Mouse (Mus musculus) c-Kit-positive CD71-negative TER-119-negative erythroid progenitor cells, embryonic 14.5 days (primary cell): ENCODE measurements around the gene Nifk.

ENCODE experiments used
- DNase-seq: peaks from one replicate; pipeline ENCODE4 v3.0.0-alpha.2; 2013; ENCODE audit warnings: low read depth

Nifk gene

GRCm38 (mm10) chr1:118321661-118322201 is at the start of gene Nifk:
Nifk (plus strand) TSS chr1:118321839.
- peak; percentile 97 for DNase-seq

DNA sequence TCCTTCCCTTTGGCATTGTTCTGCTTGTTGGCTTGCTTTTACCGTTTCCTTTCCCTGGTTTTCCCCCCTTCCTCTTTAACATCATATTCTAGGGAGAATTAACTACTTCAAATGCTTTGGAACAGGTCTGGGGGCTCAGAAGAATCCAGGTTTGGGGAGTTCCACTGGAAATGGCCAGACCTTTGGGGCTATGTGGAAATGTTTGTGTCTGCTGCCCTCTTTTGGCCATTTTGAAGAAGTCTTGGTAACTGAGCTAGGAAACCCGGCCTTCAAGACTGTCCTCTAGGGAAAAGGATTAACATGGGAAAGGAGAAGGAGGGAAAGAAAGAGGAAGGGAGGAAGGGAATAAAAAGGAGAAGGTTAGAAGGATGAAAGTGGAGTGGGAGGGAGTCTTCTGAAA is 46.5 kb upstream of the Nifk start:
- DNase-seq: peak; percentile 6

DNA sequence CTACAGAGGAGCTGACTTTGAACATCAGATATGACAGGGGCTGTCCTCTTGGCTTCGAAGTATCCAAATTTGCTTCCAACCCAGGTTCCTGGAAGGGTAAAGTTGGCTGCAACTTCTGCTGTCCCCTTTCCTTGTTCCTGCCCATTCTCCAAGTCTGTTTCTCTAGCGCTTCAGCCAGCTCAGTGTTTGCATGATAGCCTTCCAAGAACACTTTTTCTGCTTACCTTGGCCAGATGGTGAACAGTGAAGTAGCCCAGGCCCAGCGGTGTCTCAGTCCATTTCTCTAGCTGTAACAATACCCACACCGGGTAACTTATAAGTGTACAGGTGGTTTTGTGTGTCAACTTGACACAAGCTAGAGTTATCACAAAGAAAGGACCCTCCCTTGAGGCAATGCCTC is 29.3 kb upstream of the Nifk start:
- no peak for DNase-seq

- DNase-seq: no peak
These were observed 27.4 kb upstream of the Nifk start for GRCm38 (mm10) chr1:118294192-118294591.

GRCm38 (mm10) chr1:118294826-118295225 is 26.8 kb upstream of the Nifk start:
- no peak for DNase-seq

DNA sequence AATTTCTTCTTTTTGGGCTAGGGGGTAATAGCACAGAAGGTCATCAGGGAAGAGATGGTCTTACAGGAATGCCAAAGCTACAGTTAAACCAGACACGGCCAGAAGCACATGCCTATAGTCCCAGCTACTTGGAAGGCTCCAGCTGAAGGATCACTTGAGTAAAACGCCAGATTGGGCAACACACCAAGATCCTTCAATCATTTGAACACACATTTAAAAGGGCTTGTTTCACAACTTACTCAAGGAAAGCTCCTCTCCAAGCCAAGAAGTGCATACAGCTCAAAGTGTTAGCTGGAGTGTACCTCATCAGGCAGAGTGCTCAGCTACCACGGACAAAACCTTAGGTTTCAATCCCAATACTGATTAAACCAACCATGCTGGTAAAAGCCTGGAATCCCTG is 25.0 kb upstream of the Nifk start:
- DNase-seq: no peak

DNA sequence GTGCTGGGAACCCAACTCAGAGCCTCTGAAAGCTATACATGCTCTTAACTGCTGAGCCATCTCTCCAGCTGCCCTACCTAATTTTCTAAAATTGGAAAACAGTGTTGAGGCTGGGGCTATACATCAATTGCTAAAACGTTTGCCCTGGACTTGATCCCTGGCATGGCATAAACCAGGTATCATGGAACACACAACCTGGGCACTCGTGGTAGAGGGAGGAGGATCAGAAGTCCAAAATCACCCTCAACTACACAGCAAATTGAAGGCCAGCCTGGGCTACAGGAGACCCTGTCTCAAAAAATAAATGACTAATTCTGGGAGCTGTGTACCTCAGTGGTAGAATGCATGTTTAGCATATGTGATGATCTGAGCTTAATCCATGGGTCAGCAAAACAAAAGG is 23.9 kb upstream of the Nifk start:
- no peak for DNase-seq

DNA sequence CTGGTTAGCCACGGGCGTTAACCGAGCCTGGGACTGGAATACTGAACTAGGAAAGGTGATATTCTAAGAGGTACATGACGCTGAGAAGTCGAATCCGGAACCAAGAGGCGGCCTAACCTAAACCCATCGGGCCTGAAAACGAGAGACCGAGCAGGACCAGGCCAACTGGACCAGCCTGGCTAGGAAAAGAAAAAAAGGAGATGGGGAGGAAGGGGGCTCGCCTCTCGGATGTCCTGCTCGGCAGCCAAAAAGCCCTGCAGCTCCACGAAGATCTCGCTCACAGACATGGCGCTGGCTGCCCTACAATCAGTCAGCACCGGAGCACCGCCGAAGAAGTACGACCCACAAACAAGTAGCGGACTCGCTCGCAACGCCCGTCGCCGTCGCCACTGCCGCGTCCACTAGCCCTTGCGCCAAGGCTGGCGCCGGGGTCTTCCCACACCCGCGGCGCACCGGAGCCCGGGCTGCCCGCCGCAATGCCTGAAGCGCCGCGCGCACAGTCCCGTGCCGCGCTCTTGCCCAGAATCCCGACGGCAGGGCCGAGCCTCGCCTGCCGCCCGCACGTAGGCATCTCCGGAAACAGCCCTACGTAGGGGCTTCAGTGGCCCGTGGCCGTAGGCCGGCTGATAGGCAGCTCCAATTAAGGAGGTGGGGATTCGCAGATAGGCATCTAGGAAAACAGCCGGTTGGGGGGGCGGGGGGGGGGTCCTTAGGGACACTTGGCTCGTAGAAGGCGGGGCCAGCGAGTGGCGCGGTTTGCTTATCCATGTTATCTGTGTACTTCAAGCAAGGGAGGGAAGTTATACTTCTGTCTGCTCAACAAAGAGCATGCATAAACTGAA is 10.6 kb upstream of the Nifk start:
- peak; percentile 72 for DNase-seq

GRCm38 (mm10) chr1:118311622-118312326 is 9.9 kb upstream of the Nifk start, which contains the start of gene Tsn:
Tsn (minus strand) TSS chr1:118311739.
- no peak for DNase-seq

DNA sequence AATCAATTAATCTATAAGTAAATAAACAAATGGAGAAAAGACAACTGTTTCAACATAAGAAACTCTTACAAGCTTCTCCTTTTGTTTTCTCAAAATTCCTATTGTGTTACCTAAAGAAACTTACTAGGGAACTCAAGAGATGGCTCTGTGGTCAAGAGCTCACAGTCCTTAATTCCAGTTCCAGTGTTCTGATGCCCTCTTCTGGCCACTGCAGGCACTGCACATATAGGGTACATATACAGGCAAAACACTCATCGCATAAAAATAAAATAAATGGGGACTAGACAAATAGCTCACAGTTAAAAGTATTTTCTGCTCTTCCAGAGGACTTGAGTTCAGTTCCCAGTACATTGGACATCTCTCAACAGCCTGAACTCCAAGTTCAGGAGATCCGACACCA is 943 bp upstream of the Nifk start:
- peak; percentile 60 for DNase-seq

GRCm38 (mm10) chr1:118334749-118335713 is 13.4 kb downstream of the Nifk start:
- DNase-seq: no peak

DNA sequence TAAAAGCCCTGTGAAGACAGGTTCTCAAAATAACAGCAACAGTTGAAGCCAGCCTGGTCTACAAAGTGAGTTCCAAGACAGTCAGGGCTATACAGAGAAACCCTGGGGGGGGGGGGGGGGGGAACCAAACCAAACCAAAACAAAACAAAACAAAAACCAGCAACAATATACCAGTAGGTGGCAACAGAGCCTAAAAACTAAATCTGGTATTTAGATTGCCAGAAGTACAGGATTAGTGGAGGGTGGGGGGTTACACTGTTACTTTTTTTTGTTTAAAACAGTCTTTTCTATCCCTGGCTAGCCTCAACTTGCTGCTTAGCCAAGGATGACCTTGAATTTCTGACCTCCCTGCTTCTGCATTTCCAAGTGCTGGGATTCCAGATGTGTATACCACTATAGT is 14.2 kb downstream of the Nifk start:
- DNase-seq: no peak

- DNase-seq: no peak
These were observed 16.3 kb downstream of the Nifk start for GRCm38 (mm10) chr1:118337921-118338320.

DNA sequence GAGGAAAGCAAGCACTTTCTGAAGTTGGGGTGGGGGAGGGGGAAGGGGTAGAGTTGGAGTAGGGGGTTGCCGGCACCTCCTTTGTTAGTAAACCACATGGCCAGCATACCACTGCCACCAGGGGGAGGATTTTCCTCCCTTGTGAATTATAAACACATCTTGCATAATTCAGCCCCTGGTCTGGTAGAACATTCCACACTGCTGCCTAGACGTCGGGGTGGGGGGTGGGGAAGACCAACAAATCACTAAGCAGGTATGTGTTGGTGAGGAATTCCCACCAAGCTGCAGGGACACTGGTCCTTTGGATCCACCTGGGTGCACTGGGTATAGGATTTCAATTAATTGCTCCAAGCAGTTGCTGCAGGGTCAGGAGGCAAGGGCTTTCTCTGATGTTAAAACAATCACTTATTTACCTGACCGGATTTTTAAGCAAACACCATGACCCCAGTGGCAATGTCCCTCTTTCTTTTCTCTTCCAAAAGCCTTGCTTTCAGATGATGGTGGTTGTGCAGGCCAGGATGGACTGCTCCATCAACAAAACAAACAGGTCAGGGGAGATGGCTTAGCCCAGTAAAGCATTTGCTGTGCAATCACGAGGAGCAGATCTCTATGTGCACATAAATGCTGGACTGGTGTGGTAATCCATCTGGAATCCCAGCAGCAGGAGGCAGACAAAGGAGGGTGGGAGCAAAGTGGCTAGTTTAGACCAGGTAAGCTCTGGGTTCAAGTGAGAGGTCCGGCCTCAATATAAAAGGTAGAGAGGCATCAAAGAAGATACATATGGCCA is 22.2 kb downstream of the Nifk start:
- no peak for DNase-seq

- DNase-seq: no peak
These were observed 28.3 kb downstream of the Nifk start for GRCm38 (mm10) chr1:118349922-118350321.

- DNase-seq: no peak
These were observed 37.6 kb downstream of the Nifk start for GRCm38 (mm10) chr1:118359071-118359761.

- no peak for DNase-seq
These were observed 46.3 kb downstream of the Nifk start for GRCm38 (mm10) chr1:118367970-118368369.

DNA sequence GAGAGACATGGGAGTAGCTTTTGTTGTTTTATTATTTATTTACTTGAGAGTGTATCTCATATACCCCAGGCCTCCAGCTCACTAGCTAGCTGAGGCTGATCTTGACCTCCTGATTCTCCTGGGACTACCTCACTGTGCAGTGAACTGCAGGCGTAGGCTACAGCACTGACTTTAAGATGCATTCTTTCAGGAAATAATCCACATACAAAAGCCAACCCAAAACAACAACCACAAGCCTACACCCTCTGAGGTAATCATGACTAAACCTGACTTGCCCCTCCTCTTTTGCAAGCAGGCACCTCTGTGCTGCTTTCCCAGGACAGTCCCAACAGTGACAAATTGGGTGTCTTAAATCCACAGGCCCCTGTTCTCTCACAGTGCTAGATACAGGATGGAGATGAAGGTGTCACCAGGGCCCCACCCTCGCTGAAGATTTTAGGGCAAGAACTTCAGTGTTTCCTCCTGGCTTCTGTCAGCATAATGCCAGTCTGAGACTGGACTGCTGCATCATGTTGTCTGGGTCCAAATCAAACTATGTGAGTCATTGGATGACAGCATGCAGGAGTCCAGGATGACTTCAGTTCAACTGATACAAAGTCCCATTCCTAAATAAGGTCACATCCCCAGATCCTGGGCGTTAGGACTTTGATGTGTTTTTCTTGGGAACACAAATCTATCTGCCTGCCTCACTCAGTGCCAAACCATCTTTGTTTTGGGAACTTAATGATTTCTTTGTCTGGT is 47.3 kb downstream of the Nifk start:
- DNase-seq: no peak

DNA sequence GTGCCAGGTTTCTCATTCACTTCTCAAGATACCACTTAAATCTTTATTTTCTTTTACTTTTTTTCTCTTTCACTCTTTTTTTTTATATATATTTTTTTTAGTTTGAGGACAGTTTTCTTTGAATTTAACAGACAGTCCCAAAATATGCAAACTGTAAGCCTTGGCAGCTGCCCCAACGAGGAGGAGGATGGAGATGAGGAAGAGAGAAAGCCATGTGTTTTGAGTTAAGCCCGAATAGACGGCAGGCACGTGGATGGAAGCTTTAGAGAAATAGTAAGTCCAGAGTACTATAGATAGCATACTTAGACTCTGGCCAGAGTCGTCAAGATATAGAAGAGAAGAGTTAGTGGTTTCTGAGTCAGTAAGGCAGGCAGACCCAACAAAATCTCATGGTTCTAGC is 56.1 kb downstream of the Nifk start:
- no peak for DNase-seq
